Mouse (Mus musculus): ENCODE measurements around the gene Lrrk1. TPM values are rescaled to one million over a fixed set of nuclear protein-coding genes. Genes with fewer than 3 reads are reported as not detected.

Lrrk1 gene
- polyA plus RNA-seq, 1 experiment from 2014 or later = 2.2 TPM

GRCm38 (mm10) chr7:66219794-66220227 lies 168.3 kb downstream of the Lrrk1 start:
- ATAC-seq (replicated peaks) = no peak
- no peaks in the 10 kb centered on the region for H3K9me3 ChIP-seq
- H3K27ac ChIP-seq (replicated peaks) = no peak overlapping the region
- H3K4me1 ChIP-seq = peaks cover 8% of the 10 kb centered on the region; the same call in 1 of the 2 replicates
- 67% methylated on average over 4 of the region's 4 CpGs for WGBS
- H3K4me3 ChIP-seq = no peak overlapping the region
- no peak overlapping the region for H3K4me2 ChIP-seq (replicated peaks)
- H3K27me3 ChIP-seq = no peaks in the 10 kb centered on the region
- H3K36me3 ChIP-seq = no peaks in the 10 kb centered on the region
- H3K9ac ChIP-seq (replicated peaks) = no peak overlapping the region

DNA sequence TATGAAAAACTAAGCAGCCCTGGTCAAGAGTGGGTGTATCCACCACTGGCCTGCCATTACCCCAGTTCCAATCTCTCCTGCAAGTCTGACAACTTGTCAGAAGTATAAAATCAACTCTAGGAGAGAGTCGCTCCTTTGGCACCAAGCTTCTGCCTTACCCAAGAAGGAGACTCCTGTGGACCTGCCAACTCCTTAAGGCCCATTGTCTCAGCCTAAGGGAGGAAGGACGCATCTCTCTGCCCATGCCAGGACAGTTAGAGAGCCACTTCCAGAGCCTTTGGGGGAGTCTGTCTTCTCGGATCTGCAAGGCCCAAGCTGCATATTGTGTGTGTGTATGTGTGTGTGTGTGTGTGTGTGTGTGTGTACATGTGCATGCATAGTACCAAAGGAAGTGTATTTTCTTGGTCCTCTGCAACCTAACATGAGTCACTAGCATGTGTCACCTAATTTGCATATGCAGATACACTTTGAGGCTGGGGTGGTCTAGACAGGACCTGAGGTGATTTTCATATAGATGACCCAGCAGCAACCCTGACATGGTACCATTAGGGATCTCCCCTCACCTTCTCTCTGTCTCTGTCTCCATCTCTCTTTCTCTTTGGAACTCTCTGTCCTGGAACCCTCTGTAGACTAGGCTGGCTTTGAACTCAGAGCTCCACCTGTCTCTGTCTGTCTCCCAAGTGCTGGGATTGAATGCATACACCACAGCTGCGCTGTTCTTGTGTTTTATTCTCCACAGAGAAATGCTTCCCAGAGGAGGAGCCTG lies 168.9 kb downstream of the Lrrk1 start:
- Histone ChIP-seq H3K27ac (replicated peaks) (no peak overlapping the region), H3K4me2 (replicated peaks) (no peak overlapping the region), H3K9ac (replicated peaks) (no peak overlapping the region), H3K9me3 (no peaks in the 10 kb centered on the region), H3K27me3 (no peaks in the 10 kb centered on the region), H3K4me3 (no peak overlapping the region), H3K4me1 (peaks cover 8% of the 10 kb centered on the region; the same call in 1 of the 2 replicates), H3K36me3 (no peaks in the 10 kb centered on the region)
- 85% methylated on average over 4 of the region's 4 CpGs for WGBS
- no peak for ATAC-seq (replicated peaks)

- ATAC-seq (replicated peaks) = no peak
- WGBS = 34% methylated on average over 9 of the region's 9 CpGs
- peak overlapping the region; percentile 27 for H3K27ac ChIP-seq (replicated peaks)
These were observed 169.7 kb downstream of the Lrrk1 start for GRCm38 (mm10) chr7:66218193-66219014.

GRCm38 (mm10) chr7:66217531-66218094 lies 170.5 kb downstream of the Lrrk1 start:
- Histone ChIP-seq H3K27ac (replicated peaks) (peak overlapping the region; percentile 27; the same call in 1 of the 2 replicates), H3K9me3 (no peaks in the 10 kb centered on the region), H3K27me3 (no peaks in the 10 kb centered on the region), H3K4me2 (replicated peaks) (no peak overlapping the region), H3K4me1 (peaks cover 8% of the 10 kb centered on the region; the same call in 1 of the 2 replicates), H3K9ac (replicated peaks) (no peak overlapping the region), H3K36me3 (no peaks in the 10 kb centered on the region), H3K4me3 (no peak overlapping the region)
- 18% methylated on average over 7 of the region's 7 CpGs for WGBS
- ATAC-seq (replicated peaks) = no peak

More at GRCm38 (mm10) chr7:66218193-66219014, 169.7 kb downstream of the Lrrk1 start:
- Histone ChIP-seq H3K9me3 (no peaks in the 10 kb centered on the region), H3K9ac (replicated peaks) (no peak overlapping the region), H3K27me3 (no peaks in the 10 kb centered on the region), H3K36me3 (no peaks in the 10 kb centered on the region), H3K4me1 (peaks cover 8% of the 10 kb centered on the region; the same call in 1 of the 2 replicates), H3K4me2 (replicated peaks) (no peak overlapping the region), H3K4me3 (no peak overlapping the region)

GRCm38 (mm10) chr7:66217011-66217410 lies 171.1 kb downstream of the Lrrk1 start:
- Histone ChIP-seq H3K4me3 (no peak overlapping the region), H3K27ac (replicated peaks) (no peak overlapping the region), H3K4me1 (peaks cover 8% of the 10 kb centered on the region; the same call in 1 of the 2 replicates), H3K9ac (replicated peaks) (no peak overlapping the region), H3K27me3 (no peaks in the 10 kb centered on the region), H3K9me3 (no peaks in the 10 kb centered on the region), H3K4me2 (replicated peaks) (no peak overlapping the region), H3K36me3 (no peaks in the 10 kb centered on the region)
- 60% methylated on average over 7 of the region's 7 CpGs for WGBS
- no peak for ATAC-seq (replicated peaks)

- Histone ChIP-seq H3K4me2 (replicated peaks) (no peak overlapping the region), H3K27me3 (no peaks in the 10 kb centered on the region), H3K4me3 (no peak overlapping the region), H3K9me3 (no peaks in the 10 kb centered on the region), H3K4me1 (peaks cover 8% of the 10 kb centered on the region; the same call in 1 of the 2 replicates), H3K9ac (replicated peaks) (no peak overlapping the region), H3K27ac (replicated peaks) (no peak overlapping the region), H3K36me3 (no peaks in the 10 kb centered on the region)
- no peak for ATAC-seq (replicated peaks)
- 100% methylated on average over 1 of the region's 1 CpGs for WGBS
These were observed 172.2 kb downstream of the Lrrk1 start for GRCm38 (mm10) chr7:66215911-66216310.

GRCm38 (mm10) chr7:66214477-66214876 lies 173.7 kb downstream of the Lrrk1 start:
- WGBS = 86% methylated on average over 6 of the region's 6 CpGs
- no peak overlapping the region for H3K9ac ChIP-seq (replicated peaks)
- peaks cover 8% of the 10 kb centered on the region; the same call in 1 of the 2 replicates for H3K4me1 ChIP-seq
- no peaks in the 10 kb centered on the region for H3K9me3 ChIP-seq
- no peaks in the 10 kb centered on the region for H3K36me3 ChIP-seq
- H3K4me2 ChIP-seq (replicated peaks) = no peak overlapping the region
- no peak overlapping the region for H3K27ac ChIP-seq (replicated peaks)
- ATAC-seq (replicated peaks) = no peak
- H3K27me3 ChIP-seq = no peaks in the 10 kb centered on the region
- no peak overlapping the region for H3K4me3 ChIP-seq

- 85% methylated on average over 1 of the region's 1 CpGs for WGBS
- Histone ChIP-seq H3K4me1 (peaks cover 4% of the 10 kb centered on the region; the same call in 1 of the 2 replicates), H3K4me3 (no peak overlapping the region), H3K9ac (replicated peaks) (no peak overlapping the region), H3K36me3 (no peaks in the 10 kb centered on the region), H3K9me3 (no peaks in the 10 kb centered on the region), H3K27ac (replicated peaks) (no peak overlapping the region), H3K27me3 (no peaks in the 10 kb centered on the region), H3K4me2 (replicated peaks) (no peak overlapping the region)
- no peak for ATAC-seq (replicated peaks)
These were observed 175.3 kb downstream of the Lrrk1 start for GRCm38 (mm10) chr7:66212887-66213286.

DNA sequence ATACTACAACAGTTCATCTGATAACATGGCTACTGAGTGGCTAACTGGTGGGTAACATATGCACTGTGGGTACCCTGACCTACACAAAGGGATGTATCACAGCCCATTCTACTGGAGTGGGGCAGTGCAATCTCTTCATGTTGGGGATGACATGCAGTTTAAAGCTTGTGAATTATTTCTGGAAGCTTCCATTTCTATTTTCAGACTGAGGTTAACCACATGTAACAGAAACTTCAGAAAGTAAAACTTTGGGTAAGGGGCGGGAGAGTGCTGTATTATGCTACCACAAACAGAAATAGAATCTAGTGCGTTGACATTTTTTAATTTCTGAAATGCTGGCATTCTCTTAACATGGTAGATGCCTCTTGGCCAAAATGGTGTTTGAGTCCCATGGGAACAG lies 178.2 kb downstream of the Lrrk1 start:
- Histone ChIP-seq H3K9ac (replicated peaks) (no peak overlapping the region), H3K9me3 (no peaks in the 10 kb centered on the region), H3K36me3 (no peaks in the 10 kb centered on the region), H3K4me2 (replicated peaks) (no peak overlapping the region), H3K4me3 (no peak overlapping the region), H3K27me3 (no peaks in the 10 kb centered on the region), H3K27ac (replicated peaks) (no peak overlapping the region), H3K4me1 (no peaks in the 10 kb centered on the region)
- ATAC-seq (replicated peaks) = no peak
- 88% methylated on average over 2 of the region's 2 CpGs for WGBS

DNA sequence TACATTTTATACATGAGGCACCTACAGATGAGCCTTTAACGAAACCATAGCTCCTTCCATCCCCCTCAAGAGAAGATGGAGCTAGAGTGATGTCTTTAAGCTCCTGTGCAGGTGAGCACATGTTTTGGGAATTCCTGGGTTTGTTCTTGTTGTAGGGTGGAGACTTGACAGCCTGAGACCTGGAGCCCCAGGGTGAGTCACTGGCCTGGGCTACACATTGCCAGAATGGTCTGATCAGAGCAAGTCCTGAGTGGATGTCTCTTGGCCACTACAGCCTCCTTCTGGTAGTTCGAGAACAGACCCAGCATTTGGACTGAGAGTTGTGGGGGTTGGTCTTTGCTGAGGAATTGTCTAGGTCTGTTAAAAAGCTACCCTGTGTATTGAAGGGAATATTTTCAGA lies 186.5 kb downstream of the Lrrk1 start:
- H3K36me3 ChIP-seq = no peaks in the 10 kb centered on the region
- H3K9me3 ChIP-seq = no peaks in the 10 kb centered on the region
- no peak overlapping the region for H3K4me3 ChIP-seq
- ATAC-seq (replicated peaks) = no peak
- no peaks in the 10 kb centered on the region for H3K27me3 ChIP-seq
- WGBS = 87% methylated on average over 2 of the region's 2 CpGs
- H3K27ac ChIP-seq (replicated peaks) = no peak overlapping the region
- H3K4me1 ChIP-seq = 0 out of 2 replicates have a peak, but pooled peaks cover 5% of the 10 kb centered on the region
- no peak overlapping the region for H3K4me2 ChIP-seq (replicated peaks)
- no peak overlapping the region for H3K9ac ChIP-seq (replicated peaks)

DNA sequence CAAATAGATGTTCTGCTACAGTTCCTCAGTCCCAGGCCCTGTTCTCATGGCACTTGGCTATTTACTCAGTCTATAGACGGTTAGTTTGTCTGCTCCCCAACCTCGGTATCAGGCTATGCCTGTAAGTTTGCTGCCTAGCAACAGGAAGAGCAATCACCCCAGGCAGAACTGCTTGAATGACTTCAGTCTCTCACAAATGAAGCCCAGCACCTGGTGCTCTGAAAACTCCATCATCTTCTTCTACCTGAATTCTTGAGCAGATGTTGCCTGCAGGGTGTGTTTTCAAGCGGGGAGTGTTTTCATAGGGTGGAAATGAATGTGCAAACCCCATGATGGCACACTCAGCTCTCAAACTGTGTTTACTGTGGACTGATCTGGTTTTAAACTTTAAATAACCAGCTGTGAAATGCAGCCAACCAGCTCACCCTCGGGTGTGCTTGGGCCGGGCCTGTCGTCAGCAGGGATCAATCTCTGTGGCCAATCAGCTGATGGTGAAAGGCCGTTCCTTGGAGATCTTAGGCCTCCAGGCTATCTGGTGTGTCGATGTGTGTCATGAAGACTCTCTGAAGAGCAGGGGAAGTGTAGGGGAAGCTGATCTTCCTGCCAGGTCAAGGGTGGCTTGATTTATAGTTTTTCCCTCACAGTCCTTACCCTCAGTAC lies 187.2 kb downstream of the Lrrk1 start:
- Histone ChIP-seq H3K9me3 (no peaks in the 10 kb centered on the region), H3K4me1 (0 out of 2 replicates have a peak, but pooled peaks cover 5% of the 10 kb centered on the region), H3K4me3 (no peak overlapping the region), H3K4me2 (replicated peaks) (no peak overlapping the region), H3K36me3 (no peaks in the 10 kb centered on the region), H3K9ac (replicated peaks) (no peak overlapping the region), H3K27me3 (no peaks in the 10 kb centered on the region), H3K27ac (replicated peaks) (no peak overlapping the region)
- WGBS = 64% methylated on average over 8 of the region's 8 CpGs
- ATAC-seq (replicated peaks) = no peak

Data from forebrain, embryonic 15.5 days (tissue).